Mouse (Mus musculus): ENCODE measurements around the gene Iqgap2. TPM values are rescaled to one million over a fixed set of nuclear protein-coding genes. Genes with fewer than 3 reads are reported as not detected.

Iqgap2 gene
- polyA plus RNA-seq, 1 experiment from 2014 or later, result 9.8 TPM

- H3K9ac ChIP-seq, result no peak overlapping the region
- H3K36me3 ChIP-seq (ENCODE audit: insufficient read depth), result no peaks in the 10 kb centered on the region
- H3K9me3 ChIP-seq (ENCODE audit: low read depth, low read length), result no peaks in the 10 kb centered on the region
- no peak overlapping the region for H3K27ac ChIP-seq (ENCODE audit: low read depth)
- no peak for DNase-seq
- H3K4me1 ChIP-seq (ENCODE audit: insufficient read depth), result peaks cover 3% of the 10 kb centered on the region; the same call in 1 of the 2 replicates
- H3K27me3 ChIP-seq (ENCODE audit: insufficient read depth, low read length), result no peaks in the 10 kb centered on the region
- no peak overlapping the region for H3K4me2 ChIP-seq
- H3K4me3 ChIP-seq (ENCODE audit: low read depth, low read length), result no peak overlapping the region
- no peak for ATAC-seq (ENCODE audit: insufficient read depth)
- 80% methylated on average over 2 of the region's 2 CpGs for WGBS
- TF ChIP-seq CTCF (IDR thresholded peaks at IDR 0.05; ENCODE audit: low read depth), result no peak
These were observed 94.2 kb downstream of the Iqgap2 start for GRCm38 (mm10) chr13:95797530-95797929.

GRCm38 (mm10) chr13:95794346-95794745, 97.4 kb downstream of the Iqgap2 start:
- no peaks in the 10 kb centered on the region for H3K27me3 ChIP-seq (ENCODE audit: insufficient read depth, low read length)
- H3K4me2 ChIP-seq, result no peak overlapping the region
- no peak overlapping the region for H3K9ac ChIP-seq
- peaks cover 3% of the 10 kb centered on the region for H3K4me1 ChIP-seq (ENCODE audit: insufficient read depth)
- WGBS, result 80% methylated on average over 8 of the region's 8 CpGs
- H3K9me3 ChIP-seq (ENCODE audit: low read depth, low read length), result no peaks in the 10 kb centered on the region
- no peaks in the 10 kb centered on the region for H3K36me3 ChIP-seq (ENCODE audit: insufficient read depth)
- DNase-seq, result no peak
- ATAC-seq (ENCODE audit: insufficient read depth), result no peak
- TF ChIP-seq CTCF (IDR thresholded peaks at IDR 0.05; ENCODE audit: low read depth), result no peak
- no peak overlapping the region for H3K4me3 ChIP-seq (ENCODE audit: low read depth, low read length)
- no peak overlapping the region for H3K27ac ChIP-seq (ENCODE audit: low read depth)

DNA sequence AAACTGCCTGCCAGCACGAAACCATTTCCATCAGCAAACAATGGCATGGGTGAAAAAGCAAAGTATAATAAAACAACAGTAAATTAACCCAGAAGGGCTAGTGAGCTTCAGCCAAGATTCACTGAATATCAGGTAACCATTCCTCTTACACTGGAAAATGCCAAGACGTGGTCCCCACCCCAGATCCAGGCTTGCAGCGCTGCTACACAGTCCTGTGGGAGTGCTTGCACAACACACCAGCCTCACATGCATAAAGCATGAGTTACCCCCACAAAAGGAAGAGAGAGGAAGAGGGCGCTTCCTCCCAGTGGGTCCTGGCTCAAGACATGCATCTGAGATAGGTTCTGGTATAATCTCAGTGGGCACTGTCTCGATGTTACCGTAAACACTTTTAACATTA, 100.8 kb downstream of the Iqgap2 start:
- Histone ChIP-seq H3K27me3 (ENCODE audit: insufficient read depth, low read length) (no peaks in the 10 kb centered on the region), H3K27ac (ENCODE audit: low read depth) (no peak overlapping the region), H3K4me3 (ENCODE audit: low read depth, low read length) (no peak overlapping the region), H3K9me3 (ENCODE audit: low read depth, low read length) (no peaks in the 10 kb centered on the region), H3K36me3 (ENCODE audit: insufficient read depth) (no peaks in the 10 kb centered on the region), H3K9ac (no peak overlapping the region), H3K4me1 (ENCODE audit: insufficient read depth) (peaks cover 7% of the 10 kb centered on the region), H3K4me2 (no peak overlapping the region)
- ATAC-seq (ENCODE audit: insufficient read depth) (no peak), DNase-seq (no peak)
- WGBS, result 87% methylated on average over 6 of the region's 6 CpGs
- no peak for TF ChIP-seq CTCF (IDR thresholded peaks at IDR 0.05; ENCODE audit: low read depth)

- Histone ChIP-seq H3K27me3 (ENCODE audit: insufficient read depth, low read length) (no peaks in the 10 kb centered on the region), H3K4me1 (ENCODE audit: insufficient read depth) (peaks cover 7% of the 10 kb centered on the region), H3K9ac (no peak overlapping the region), H3K4me2 (no peak overlapping the region), H3K4me3 (ENCODE audit: low read depth, low read length) (no peak overlapping the region), H3K36me3 (ENCODE audit: insufficient read depth) (no peaks in the 10 kb centered on the region), H3K27ac (ENCODE audit: low read depth) (no peak overlapping the region), H3K9me3 (ENCODE audit: low read depth, low read length) (no peaks in the 10 kb centered on the region)
- peak; percentile 65; the same call in 1 of the 2 replicates for ATAC-seq (ENCODE audit: insufficient read depth)
- DNase-seq, result peak; percentile 65
- TF ChIP-seq CTCF (IDR thresholded peaks at IDR 0.05; ENCODE audit: low read depth), result no peak
- whole genome bisulfite sequencing, result 46% methylated on average over 10 of the region's 10 CpGs
These were observed 102.9 kb downstream of the Iqgap2 start for GRCm38 (mm10) chr13:95788631-95789376.

DNA sequence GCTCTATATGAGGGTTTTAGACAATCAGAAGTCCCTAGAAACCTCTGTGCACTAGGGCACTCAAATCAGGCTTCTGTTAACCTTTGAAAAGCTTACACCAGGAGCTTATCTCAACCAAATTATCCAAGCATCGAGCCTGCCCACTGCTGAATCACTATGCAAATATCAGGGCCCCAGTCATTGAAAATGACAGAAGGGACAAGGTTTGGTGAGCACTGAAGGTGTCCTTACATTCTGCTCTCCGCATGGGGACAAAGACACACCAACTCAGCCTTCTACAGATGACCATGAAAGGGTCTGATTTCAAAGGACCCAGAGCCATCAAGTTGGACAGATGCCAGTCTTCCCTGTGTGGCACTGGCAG, 108.8 kb downstream of the Iqgap2 start:
- no peak overlapping the region for H3K4me2 ChIP-seq
- peaks cover 16% of the 10 kb centered on the region for H3K4me1 ChIP-seq (ENCODE audit: insufficient read depth)
- no peak overlapping the region for H3K4me3 ChIP-seq (ENCODE audit: low read depth, low read length)
- no peak overlapping the region for H3K27ac ChIP-seq (ENCODE audit: low read depth)
- no peaks in the 10 kb centered on the region for H3K36me3 ChIP-seq (ENCODE audit: insufficient read depth)
- H3K27me3 ChIP-seq (ENCODE audit: insufficient read depth, low read length), result no peaks in the 10 kb centered on the region
- ATAC-seq (ENCODE audit: insufficient read depth) (no peak), DNase-seq (no peak)
- no peaks in the 10 kb centered on the region for H3K9me3 ChIP-seq (ENCODE audit: low read depth, low read length)
- TF ChIP-seq CTCF (IDR thresholded peaks at IDR 0.05; ENCODE audit: low read depth), result no peak
- 45% methylated on average over 2 of the region's 2 CpGs for WGBS
- H3K9ac ChIP-seq, result no peak overlapping the region

- no peak overlapping the region for H3K4me3 ChIP-seq (ENCODE audit: low read depth, low read length)
- no peak for DNase-seq
- peaks cover 16% of the 10 kb centered on the region for H3K4me1 ChIP-seq (ENCODE audit: insufficient read depth)
- H3K36me3 ChIP-seq (ENCODE audit: insufficient read depth), result no peaks in the 10 kb centered on the region
- ATAC-seq (ENCODE audit: insufficient read depth), result no peak
- no peak for TF ChIP-seq CTCF (IDR thresholded peaks at IDR 0.05; ENCODE audit: low read depth)
- 49% methylated on average over 15 of the region's 15 CpGs for WGBS
- no peaks in the 10 kb centered on the region for H3K27me3 ChIP-seq (ENCODE audit: insufficient read depth, low read length)
- H3K4me2 ChIP-seq, result no peak overlapping the region
- no peak overlapping the region for H3K9ac ChIP-seq
- H3K27ac ChIP-seq (ENCODE audit: low read depth), result no peak overlapping the region
- no peaks in the 10 kb centered on the region for H3K9me3 ChIP-seq (ENCODE audit: low read depth, low read length)
These were observed 109.3 kb downstream of the Iqgap2 start for GRCm38 (mm10) chr13:95782311-95782968.

- DNase-seq (no peak), ATAC-seq (ENCODE audit: insufficient read depth) (no peak)
- H3K27ac ChIP-seq (ENCODE audit: low read depth), result no peak overlapping the region
- 77% methylated on average over 7 of the region's 7 CpGs for WGBS
- H3K4me3 ChIP-seq (ENCODE audit: low read depth, low read length), result no peak overlapping the region
- H3K36me3 ChIP-seq (ENCODE audit: insufficient read depth), result no peaks in the 10 kb centered on the region
- no peaks in the 10 kb centered on the region for H3K27me3 ChIP-seq (ENCODE audit: insufficient read depth, low read length)
- H3K4me2 ChIP-seq, result no peak overlapping the region
- no peak overlapping the region for H3K9ac ChIP-seq
- no peaks in the 10 kb centered on the region for H3K9me3 ChIP-seq (ENCODE audit: low read depth, low read length)
- peaks cover 16% of the 10 kb centered on the region for H3K4me1 ChIP-seq (ENCODE audit: insufficient read depth)
- no peak for TF ChIP-seq CTCF (IDR thresholded peaks at IDR 0.05; ENCODE audit: low read depth)
These were observed 111.7 kb downstream of the Iqgap2 start for GRCm38 (mm10) chr13:95780038-95780437.

Measured in lung, embryonic 14.5 days (tissue).